Mouse (Mus musculus): ENCODE data around the gene Gm7682. TPM values are rescaled to one million over a fixed set of nuclear protein-coding genes. Genes with fewer than 3 reads are reported as not detected.
"Not testable (repeated sequence)": the region's sequence is repeated elsewhere in the genome, so short reads cannot be mapped to it uniquely, and the experiment has no call there.

Gene Gm7682
- not detected for total RNA-seq (2018; cell fraction: chromatin; rRNA removed)
- total RNA-seq (2018; cell fraction: cytosol; rRNA removed): not detected
- not detected for total RNA-seq (2018; cell fraction: nucleus; rRNA removed)
- not detected in 3 replicates for polyA plus RNA-seq (2018)

GRCm38 (mm10) chr5:94445484-94445883 is at the start of gene Gm7682:
TSS of gene Gm7682 (plus strand) at chr5:94445784.
- not testable (repeated sequence) for H3K27ac ChIP-seq; H3K79me2 ChIP-seq (ENCODE audit: inconsistent target); H3K36me3 ChIP-seq (ENCODE audit: inconsistent target); H3K4me3 ChIP-seq (ENCODE audit: inconsistent target)
- no CpG with 5 or more reads among the region's 3 CpGs for WGBS (ENCODE audit: missing documents)

Other genes starting within 250 kb of the Gm7682 start
- gene Gm3106, start 227.8 kb upstream of the Gm7682 start, polyA plus RNA-seq (2018): not detected in 3 replicates
- gene A430089I19Rik, start 139.0 kb upstream of the Gm7682 start, polyA plus RNA-seq (2018): not detected in 3 replicates
- not detected in 3 replicates for gene Gm6502, start 131.3 kb upstream of the Gm7682 start, polyA plus RNA-seq (2018)
- not detected in 3 replicates for gene AA792892, start 106.0 kb upstream of the Gm7682 start, polyA plus RNA-seq (2018)
- gene Gm3139, start 80.5 kb downstream of the Gm7682 start, polyA plus RNA-seq (2018): not detected in 3 replicates
- not detected in 3 replicates for gene Gm3147, start 170.6 kb downstream of the Gm7682 start, polyA plus RNA-seq (2018)
- not detected in 3 replicates for gene Gm6509, start 178.2 kb downstream of the Gm7682 start, polyA plus RNA-seq (2018)
- not detected in 3 replicates for gene Gm6205, start 202.6 kb downstream of the Gm7682 start, polyA plus RNA-seq (2018)